Mouse (Mus musculus) thymus, adult 2 months (tissue): ENCODE measurements around the gene Sh3bp4.

ENCODE experiments used
- CTCF ChIP-seq: fragments of 200-500 bp; IDR thresholded peaks from 2 replicates; pipeline ENCODE4 v1.5.1; 2012; ENCODE audit warnings: mild to moderate bottlenecking, control low read depth, low read length, moderate library complexity, borderline replicate concordance; ENCODE audit not compliant: control insufficient read depth, poor library complexity, insufficient read depth; ENCODE audit errors: extremely low read depth
- POLR2A ChIP-seq: fragments of 200-500 bp; IDR thresholded peaks from 2 replicates; pipeline ENCODE4 v1.6.1; 2012; ENCODE audit warnings: mild to moderate bottlenecking, low read length, control low read depth, moderate library complexity; ENCODE audit not compliant: control insufficient read depth, poor library complexity, insufficient read depth; ENCODE audit errors: extremely low read depth

- TF ChIP-seq CTCF (no peak), POLR2A (no peak)
These were observed 21.8 kb downstream of the Sh3bp4 start for GRCm38 (mm10) chr1:89092019-89092418.
